Mouse (Mus musculus): ENCODE measurements around the gene Smg6. TPM values are rescaled to one million over a fixed set of nuclear protein-coding genes. Genes with fewer than 3 reads are reported as not detected.

Gene Smg6
- total RNA-seq, 2 experiments from 2014 or later = 24.0 to 27.0 TPM

DNA sequence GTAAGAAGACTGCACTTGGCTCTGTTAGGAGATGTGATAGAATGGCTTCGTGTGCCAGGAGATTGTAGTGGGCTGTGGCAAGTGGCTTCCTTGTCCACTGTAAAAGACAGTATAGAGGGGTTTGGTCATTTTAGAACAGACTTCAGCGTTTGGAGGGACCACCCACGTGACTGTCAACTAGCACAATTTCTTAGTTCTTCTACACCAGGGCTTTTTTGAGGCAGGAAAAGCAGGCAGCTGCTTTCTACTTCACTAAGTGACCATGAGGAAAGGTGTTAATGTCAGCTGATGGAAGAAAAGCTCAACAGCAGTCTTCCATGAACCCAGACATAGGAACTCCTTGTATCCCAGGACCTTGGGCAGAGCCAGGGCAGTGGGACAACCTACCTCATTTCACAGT, 121.0 kb downstream of the Smg6 start:
- no peak for DNase-seq (ENCODE audit: low spot score in 2 of 2)

DNA sequence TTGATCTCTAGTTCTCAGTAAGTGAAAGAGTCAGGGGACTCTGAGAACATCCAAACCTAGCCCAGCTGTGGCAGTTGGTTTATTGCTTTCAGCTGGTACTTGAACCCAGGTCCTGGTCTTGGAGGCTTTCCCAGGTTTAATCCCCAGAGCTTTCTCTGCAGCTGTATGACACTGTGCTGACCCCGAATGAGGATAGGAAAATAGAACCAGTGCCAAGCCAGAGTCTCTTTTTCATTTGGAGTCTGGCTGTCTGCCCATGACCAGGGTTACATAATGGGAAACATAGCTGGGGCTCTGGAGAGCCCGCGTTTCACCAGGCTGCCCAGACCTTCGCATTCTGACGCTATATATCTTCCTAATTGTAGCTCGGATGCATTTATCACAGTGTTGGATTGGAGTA, 121.4 kb downstream of the Smg6 start:
- DNase-seq (ENCODE audit: low spot score in 2 of 2) = peak; percentile 51

DNA sequence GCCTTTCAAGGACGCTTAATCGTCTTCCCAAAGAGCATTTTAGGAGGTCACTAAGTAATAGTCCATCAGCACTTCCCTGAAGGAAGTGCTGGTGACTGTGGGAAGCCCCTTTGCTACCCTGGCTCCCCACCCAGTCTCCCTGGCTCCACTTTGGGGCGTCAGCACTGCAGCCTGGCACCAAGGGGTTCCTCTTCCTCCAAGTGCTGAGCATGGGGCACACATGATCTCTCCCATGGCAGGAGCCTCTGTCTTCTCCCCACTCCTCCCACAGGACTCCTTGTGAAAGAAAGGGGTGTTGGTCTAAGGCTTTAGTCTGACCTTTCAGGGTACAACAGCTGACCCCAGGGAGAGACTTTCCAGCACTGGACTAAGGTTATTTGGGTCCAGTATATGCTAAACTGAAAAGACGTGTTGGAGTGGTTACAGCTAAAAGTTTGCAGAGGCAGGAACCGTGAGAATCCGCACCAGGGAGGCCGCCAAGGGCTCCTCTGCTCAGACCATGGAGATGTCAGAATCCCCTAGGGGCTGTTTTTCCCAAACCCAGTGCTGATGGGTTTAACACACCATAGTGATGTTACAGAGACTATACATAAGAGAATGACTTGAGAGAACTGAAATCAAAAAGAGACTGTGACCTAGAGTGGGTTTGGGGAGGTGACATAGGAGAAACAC, 122.2 kb downstream of the Smg6 start:
- DNase-seq (ENCODE audit: low spot score in 2 of 2) = no peak

DNA sequence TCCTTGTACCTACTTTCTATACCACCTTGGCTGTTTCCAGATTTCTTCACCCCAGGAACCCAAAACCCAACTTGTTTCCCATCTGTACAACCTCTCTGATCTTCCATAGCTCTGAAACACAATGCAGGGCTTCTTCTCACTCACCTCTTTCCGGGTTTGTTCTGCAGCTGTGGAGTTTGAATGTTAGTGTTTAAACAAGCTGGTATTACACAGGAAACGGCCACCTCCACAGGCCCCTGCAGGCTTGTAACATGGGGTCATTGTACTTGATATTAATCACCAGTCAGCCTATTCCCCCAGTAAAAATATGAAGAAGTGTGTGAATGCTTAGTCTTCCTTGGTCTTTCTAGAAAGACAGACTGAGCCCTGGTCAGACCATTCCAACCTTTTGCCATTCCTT, 123.5 kb downstream of the Smg6 start:
- DNase-seq (ENCODE audit: low spot score in 2 of 2) = no peak

DNA sequence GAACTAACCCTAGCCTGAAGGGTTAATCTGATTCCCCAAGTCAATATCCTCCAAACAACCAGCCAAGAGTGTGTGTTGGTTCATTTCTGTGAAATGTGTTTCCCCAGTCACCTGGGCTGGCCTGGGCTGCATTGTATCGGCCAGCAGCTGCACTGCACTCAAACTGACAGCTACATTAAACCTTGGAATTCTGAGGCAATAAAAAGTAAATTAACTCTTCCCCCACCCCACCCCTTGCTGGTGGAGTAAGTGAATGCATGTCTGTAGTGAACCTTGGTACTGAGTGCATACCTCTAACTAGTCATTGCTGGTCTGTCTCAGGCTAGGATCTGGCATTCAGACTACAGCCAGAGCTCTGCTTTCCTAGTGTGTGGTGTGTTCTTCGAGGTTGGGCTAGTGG, 124.2 kb downstream of the Smg6 start:
- DNase-seq (ENCODE audit: low spot score in 2 of 2) = no peak

DNA sequence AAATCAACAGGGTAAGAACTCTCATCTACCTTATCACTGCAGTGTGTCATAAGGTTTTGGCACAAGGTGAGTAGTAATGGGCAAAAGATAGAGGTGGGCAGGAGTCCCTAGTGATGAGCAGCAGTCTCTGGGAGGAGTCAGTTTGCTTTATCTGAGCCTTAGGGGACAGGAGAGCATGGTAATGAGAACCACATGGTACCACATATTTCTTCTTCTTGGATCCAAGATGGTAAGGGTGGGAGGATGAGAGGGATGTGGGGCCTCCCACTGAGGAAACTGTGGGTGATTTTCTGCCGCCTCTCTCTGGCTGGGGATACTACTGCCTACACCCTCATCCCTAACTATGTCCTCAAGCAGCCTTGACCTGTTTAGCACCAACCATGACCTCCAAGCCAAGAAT, 125.6 kb downstream of the Smg6 start:
- DNase-seq (ENCODE audit: low spot score in 2 of 2) = no peak

DNA sequence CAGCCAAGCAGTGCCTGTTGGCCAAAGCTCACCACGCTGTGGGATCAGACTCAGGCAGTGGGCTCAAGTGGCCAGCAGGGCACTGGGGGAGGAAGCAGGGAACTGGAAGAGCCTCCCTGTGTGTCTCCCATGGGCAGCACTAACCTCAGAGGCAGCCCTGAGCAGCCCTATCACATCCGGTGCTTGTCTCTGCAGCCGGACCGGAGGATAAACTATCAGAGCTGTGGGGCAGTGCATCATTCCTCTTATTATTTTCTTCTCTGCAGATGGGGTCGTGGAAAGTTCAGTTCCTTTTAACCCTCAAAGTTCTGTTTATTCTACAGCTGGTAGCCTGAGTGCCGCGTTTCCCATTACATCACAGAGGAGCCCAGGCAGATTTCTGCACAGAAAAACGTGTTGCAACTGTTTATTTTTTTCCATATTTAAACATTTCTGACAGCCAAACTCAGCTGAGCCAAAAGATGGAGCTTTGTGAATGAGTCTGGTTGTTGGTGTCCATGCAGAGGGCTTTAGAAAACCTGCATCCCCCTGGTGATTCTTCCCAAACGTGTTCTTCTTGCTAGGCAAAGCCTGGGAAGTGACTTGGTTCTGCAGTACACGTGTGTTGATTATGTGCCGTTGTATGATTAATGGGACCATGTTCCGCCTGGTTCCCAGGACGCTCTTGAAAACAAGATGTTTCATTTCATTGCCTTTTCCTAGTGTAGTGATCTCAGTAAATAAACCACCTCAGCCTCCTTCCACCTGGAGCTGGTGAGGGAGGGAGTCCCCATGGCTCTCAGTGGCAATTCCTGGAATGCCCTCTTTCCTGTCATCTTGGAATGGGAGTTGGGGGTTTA, 126.3 kb downstream of the Smg6 start:
- no peak for DNase-seq (ENCODE audit: low spot score in 2 of 2)

DNA sequence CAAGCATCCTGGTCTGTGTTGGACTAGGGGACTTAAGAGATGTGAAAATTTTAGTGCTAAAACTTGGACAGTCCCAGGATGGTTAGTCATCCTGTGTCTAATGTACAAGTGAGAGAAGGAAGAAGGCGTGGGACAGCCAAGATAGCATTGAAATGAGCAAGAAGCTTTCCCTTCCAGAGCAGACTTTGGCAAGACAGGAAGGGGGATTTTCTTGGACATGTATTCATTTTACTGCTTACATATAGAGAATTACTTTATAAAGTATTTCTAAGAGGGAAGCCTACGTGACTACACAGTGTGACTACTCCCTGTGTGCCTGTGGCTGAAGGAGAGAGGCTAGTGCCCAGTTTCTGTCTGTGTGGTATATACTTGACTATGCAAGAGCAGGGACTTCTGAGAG, 127.4 kb downstream of the Smg6 start:
- DNase-seq (ENCODE audit: low spot score in 2 of 2) = no peak

DNA sequence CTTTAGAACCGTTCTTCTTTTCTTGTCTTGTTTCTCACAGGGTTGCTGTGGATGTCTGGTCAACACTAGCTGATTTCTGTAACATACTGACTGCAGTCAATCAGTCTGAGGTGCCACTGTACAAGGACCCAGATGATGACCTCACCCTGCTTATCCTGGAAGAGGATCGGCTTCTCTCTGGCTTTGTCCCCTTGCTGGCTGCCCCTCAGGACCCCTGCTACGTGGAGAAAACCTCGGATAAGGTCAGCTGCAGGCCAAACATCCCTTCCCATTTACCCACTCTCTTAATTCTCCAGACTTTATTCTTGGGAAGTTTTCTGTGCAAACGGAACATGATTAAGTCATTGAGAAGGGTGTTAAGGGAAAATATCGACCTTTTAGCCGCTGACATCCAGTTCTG, 128.1 kb downstream of the Smg6 start:
- DNase-seq (ENCODE audit: low spot score in 2 of 2) = no peak

DNA sequence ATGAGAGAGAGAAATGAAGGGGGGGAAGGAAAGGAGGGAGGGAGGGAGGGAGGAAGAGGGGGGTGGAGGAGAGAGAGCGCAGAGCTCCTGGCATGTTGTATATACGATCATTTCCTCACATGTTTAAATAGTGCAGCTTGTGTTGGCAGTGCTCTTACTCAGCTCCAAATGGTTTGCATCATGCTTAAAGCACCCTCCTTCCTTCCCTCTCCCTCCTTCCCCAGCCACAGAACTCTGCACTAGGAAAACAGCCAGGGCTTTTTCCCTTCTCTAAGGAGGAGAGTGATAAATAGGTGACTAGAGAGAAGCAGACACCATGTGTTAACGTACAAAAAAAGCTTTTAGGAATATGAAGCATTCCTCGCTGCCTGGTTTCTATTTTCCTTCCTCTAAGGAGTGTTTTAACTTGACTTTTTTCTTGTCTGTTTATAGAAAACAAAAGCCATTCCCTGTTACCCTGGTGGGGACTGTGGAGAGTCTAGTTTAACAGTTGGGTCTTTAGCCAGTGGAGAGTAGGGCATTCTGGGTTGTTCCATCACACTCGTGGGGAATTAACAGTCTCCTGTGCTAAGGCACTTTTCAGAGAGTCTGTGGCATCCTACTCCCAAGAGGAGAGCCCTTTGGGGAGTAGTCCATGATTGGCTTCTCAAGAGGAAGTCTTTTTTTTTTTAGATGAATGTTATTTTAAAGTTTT, 128.7 kb downstream of the Smg6 start:
- DNase-seq (ENCODE audit: low spot score in 2 of 2) = no peak

DNA sequence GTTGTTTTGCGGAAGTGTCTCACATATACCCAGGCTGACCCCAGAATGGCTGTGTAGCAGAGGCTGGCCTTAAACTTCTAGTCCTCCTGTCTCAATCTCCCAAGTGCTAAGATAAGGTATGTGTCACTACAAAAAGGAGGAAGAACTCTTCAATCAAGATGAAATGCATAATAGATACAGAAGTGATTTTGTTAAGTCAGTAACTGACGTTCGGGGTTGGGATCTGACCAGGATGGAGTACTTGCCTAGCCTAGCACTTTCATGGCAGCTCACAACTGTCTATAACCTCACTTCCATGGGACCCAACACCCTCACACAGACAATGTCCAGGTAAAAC, 129.2 kb downstream of the Smg6 start:
- no peak for DNase-seq (ENCODE audit: low spot score in 2 of 2)

DNA sequence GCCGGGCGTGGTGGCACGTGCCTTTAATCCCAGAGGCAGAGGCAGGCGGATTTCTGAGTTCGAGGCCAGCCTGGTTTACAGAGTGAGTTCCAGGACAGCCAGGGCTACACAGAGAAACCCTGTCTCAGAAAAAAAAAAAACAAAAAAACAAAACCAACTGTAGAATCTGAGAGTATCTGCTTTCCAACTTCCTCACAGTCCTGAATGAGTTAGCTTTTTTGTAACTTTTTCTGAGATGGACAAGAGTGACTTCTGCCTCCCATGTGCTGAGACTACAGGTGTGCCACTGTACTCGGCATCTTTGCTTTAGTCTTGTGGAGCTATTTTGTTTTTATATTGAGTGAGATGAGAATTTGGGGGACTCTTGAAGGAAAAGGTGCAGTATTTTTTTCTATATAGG, 137.0 kb downstream of the Smg6 start:
- no peak for DNase-seq (ENCODE audit: low spot score in 2 of 2)

DNA sequence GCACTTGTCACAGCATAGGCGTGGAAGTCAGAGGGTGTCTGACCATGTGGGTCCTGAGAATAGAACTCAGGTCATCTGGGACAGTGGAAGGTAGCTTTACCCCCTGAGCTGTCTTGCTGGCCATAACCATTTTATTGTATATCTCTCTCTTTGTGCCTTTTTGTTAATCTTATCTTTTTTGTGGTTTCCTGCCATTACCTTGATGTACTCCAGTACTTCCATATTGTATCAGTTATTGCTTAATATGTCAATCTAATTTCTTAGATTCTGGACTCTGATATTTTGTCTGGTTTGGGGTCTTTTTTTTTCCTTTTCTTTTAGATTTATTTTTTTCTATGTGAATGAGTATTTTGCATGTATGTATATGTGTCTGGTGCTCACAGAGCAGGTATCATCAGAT, 138.6 kb downstream of the Smg6 start:
- no peak for DNase-seq (ENCODE audit: low spot score in 2 of 2)

DNA sequence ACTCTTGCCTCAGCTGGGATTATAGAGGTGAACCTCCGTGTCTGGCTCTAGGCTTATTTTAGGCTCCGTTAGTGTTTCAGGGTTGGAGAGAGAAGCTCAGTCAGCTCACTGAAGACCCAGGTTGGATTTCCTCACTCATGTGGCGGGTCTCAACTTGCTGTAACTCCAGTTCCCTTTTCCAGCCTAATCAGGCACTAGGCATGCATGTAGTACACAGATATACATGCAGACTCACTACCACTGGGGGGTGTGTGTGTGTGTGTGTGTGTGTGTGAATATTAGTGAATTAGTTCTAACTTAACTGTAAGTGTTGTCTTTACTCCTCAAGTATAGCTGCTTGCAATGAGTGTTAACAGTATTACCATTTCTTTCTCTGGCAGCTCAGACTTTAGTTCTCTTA, 145.7 kb downstream of the Smg6 start:
- no peak for DNase-seq (ENCODE audit: low spot score in 2 of 2)

DNA sequence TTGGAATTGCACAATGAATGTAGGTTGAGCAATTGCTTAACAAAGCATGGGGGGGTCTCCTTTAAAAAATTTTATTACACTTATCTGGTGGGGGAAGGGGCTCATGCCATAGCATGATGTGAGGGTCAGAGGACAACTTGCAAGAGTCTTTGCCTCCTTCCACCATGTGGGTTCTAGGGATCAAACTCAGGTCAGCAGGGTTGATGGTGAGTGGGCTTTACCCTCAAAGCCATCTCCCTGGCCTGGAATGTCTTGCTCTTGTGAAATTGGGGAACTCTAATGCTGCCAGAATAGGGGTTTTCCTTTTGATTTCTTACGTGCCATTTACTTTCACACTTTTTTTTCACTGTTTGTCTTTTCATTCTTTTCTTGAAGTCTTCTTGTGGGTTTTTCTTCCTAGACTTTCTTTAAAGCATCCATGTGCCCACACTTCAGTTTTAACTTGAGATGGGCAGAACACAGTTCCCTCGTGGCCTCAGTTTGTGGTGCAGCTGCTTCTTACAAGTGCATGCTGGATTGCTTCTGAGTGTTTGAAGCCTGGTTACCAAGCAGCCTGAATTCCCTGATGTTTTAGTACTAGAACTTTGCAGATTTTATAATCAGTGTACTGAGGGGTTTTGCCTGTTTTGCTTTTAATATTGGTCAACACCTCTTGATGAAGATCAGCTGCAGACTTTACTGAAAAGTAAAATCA, 147.5 kb downstream of the Smg6 start:
- no peak for DNase-seq (ENCODE audit: low spot score in 2 of 2)

DNA sequence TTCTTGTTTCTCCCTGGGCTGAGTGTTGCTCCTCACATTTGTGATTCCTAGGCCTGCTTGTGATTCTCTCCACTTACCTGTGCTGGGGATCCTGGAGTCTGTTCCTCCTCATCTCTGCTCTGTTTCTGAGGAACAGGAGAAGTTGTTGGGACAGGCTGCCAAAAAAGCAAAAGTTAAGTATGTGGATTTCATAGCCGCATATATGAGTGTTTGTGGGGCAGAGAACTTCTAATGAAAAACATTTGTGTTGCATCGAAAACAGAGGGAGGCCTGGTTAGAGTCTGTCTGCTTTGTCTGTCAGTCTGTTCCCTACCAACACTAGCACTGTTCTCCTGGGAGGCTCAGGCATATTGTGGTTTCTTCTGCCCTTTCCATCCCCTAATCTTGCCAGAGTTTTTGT, 148.1 kb downstream of the Smg6 start:
- no peak for DNase-seq (ENCODE audit: low spot score in 2 of 2)

DNA sequence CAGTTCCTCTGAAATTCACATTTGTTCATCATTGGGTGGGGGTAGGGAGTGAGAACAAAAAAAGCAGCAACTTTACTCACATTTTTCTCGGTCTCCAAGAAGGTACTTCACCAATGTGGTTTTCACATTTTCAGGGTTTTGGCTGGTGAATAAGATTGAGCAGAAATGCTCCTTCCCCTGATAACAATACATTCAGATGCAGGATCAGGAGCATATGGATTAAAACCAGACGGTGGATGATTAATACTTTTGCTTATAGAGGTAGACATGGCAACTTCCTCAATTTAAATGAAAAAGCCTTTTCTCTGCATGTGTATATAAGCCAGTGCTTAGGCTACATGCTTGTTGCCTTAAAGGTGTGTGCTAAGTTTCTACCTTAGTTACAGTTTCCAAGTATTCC, 148.9 kb downstream of the Smg6 start:
- no peak for DNase-seq (ENCODE audit: low spot score in 2 of 2)

DNA sequence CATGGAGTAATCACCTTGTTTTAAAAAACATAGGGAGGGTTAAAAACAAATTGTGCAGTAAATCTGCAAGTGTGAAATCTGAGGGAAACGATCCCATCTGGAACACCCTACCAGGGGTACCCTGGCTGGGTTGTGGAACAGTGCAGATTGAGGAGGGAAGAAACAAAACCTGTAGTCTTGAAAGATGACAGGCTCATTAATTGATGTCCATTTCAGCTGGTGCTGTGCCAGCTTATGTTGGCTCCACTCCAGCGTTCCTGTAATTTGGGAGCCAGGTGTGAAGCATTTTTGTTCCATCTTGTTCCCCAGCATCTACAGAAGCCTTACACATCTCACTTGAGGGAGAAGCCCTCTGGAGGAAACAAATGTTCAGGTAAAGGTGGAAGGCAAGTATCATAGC, 153.0 kb downstream of the Smg6 start:
- DNase-seq (ENCODE audit: low spot score in 2 of 2) = peak in 1 of 2 experiments; percentile 15

DNA sequence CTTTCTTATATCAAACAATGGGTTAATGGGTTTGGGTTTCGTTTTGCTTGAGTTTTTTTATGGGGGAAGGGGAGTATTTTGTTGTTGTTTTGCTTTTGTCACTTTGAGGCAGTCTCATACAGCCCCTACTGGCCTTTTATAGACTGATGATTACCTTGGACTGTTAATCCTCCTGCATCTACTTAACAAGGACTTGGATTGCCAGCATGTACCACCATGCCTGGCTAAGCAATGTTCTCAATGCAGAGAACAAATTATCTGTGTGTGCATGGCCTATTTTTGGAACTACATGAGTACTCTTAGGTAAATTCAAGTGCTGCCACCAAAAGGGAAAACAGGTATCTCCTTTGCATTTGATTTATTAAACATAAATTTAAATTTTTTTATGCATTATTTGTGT, 157.4 kb downstream of the Smg6 start:
- DNase-seq (ENCODE audit: low spot score in 2 of 2) = no peak

DNA sequence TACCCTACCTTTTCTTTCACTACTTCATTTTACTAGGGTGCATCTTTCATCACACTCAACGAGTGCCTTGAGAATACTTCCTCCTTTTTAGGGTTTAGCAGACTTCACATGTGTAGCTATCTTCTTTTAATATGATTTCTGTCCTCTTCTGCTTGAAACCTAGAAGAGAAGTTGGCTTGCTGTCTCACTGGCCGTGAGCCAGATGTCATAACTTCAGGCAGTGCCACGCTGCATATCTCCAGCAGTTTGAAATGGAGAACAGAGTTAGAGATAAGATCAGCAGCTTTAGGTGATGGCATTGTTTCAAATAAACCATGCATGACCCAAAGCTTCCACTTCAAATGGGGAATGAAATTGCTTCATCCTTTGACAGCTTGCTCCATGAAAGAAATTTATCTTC, 166.5 kb downstream of the Smg6 start:
- no peak for DNase-seq (ENCODE audit: low spot score in 2 of 2)

DNA sequence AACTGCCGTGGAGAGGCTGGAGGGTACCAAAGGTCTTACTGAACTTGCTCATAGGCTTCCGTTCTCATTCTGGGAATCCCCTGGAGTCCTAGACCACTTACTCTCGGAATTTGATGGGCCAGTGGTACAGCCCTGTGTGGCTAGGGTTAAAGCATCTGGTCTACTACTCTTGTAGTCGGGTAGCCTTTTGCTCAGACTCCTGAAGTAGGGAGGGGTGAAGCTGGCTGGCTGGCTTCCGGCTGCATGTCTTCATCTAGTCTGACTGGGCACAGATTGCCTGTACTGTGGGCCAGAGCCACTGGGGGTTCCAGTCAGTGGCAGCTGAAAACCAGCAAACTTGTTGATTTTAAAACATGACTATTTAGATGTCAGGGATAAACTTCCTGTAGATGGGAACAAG, 167.0 kb downstream of the Smg6 start:
- peak in 1 of 2 experiments; percentile 20 for DNase-seq (ENCODE audit: low spot score in 2 of 2)

DNA sequence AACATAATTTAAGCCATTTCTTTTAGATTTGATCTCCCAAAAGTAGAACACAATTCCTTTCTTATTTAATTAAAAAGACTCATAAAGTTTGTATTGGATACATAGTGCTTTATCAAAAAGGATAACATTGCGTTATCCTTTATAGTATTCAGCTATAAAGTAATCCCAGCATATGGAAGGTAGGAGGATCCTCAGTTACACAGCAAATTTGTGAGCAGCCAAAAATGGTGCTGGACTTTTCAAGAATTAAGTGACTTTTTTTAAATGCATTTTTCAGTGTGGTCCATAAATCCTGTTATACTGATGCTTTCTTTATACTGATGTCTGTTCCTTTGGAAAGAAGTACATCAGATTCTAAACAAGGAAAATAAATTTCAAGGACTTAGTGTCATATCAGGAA, 169.1 kb downstream of the Smg6 start:
- no peak for DNase-seq (ENCODE audit: low spot score in 2 of 2)

All from layer of hippocampus, postnatal 10 days (tissue).